Mouse (Mus musculus) hematopoietic multipotent progenitor cell, adult 10-12 weeks (in vitro differentiated cells): ENCODE data around the gene Gss. TPM values are rescaled to one million over a fixed set of nuclear protein-coding genes. Genes with fewer than 3 reads are reported as not detected.

Source experiments
- polyA plus RNA-seq: library from polyadenylated mRNA; stranded (reverse); fragments of >175 nt; gene quantifications from 2 replicates; pipeline ENCODE4 v1.2.3, GENCODE M21; 2012; ENCODE audit warnings: low replicate concordance

The Gss gene
- 8.5 and 11.3 TPM in 2 replicates for polyA plus RNA-seq

GRCm38 (mm10) chr2:155592137-155592853 lies at the start of gene Gss:
TSS of gene Gss (minus strand) at chr2:155592810.

DNA sequence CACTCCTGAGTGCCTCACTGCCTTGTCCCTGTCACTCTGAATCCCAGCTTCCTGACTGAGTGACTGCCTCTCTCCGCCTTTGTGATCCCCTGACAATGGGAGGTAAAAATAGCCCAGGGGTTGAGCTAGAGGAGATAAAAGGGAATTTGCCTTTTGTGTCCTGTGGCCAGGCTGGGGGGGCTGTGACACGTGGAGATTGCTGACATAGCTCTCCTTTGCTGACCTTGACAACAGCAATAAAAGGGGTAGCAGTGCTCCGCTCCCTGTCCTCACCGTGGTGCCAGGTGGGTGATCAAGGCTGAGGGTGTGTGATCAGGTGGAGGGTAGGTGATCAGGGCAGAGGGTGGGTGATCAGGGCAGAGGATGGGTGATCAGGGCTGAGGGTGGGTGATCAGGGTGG lies 18.4 kb upstream of the Gss start, which contains the start of gene Myh7b:
Gene Myh7b, plus strand, starts transcription at position 235 of the 400 bp plus-strand sequence.

GRCm38 (mm10) chr2:155517455-155518423 lies 74.9 kb downstream of the Gss start, which contains the start of the genes Acss2 and Ggt7:
TSS of gene Acss2 (plus strand) at chr2:155517948.
TSS of gene Ggt7 (minus strand) at chr2:155518237.

Other genes starting within 250 kb of the Gss start
- gene Pigu, start 235.4 kb downstream of the Gss start, polyA plus RNA-seq: 9.1 and 12.9 TPM in 2 replicates
- gene Trp53inp2, start 211.8 kb downstream of the Gss start, polyA plus RNA-seq: 18.5 and 32.0 TPM in 2 replicates
- gene Ncoa6, start 118.9 kb downstream of the Gss start, polyA plus RNA-seq: 54.7 and 56.2 TPM in 2 replicates
- 6.2 and 8.4 TPM in 2 replicates for gene Acss2, start 74.9 kb downstream of the Gss start, polyA plus RNA-seq
- gene Ggt7, start 74.6 kb downstream of the Gss start, polyA plus RNA-seq: 0.39 and 1.8 TPM in 2 replicates
- gene Myh7b, start 18.4 kb upstream of the Gss start, polyA plus RNA-seq: 0.97 and 1.00 TPM in 2 replicates
- gene Trpc4ap, start 99.6 kb upstream of the Gss start, polyA plus RNA-seq: 112 and 131 TPM in 2 replicates
- 76.2 and 193 TPM in 2 replicates for gene Edem2, start 136.7 kb upstream of the Gss start, polyA plus RNA-seq
- not detected in 2 replicates for gene Gm17581, start 143.1 kb upstream of the Gss start, polyA plus RNA-seq
- 1.3 and 2.4 TPM in 2 replicates for gene Procr, start 158.3 kb upstream of the Gss start, polyA plus RNA-seq
- gene Mmp24, start 182.5 kb upstream of the Gss start, polyA plus RNA-seq: not detected in 2 replicates
- 42.5 and 89.4 TPM in 2 replicates for gene BC029722, start 226.6 kb upstream of the Gss start, polyA plus RNA-seq
- 128 and 292 TPM in 2 replicates for gene Eif6, start 234.1 kb upstream of the Gss start, polyA plus RNA-seq
- not detected in 2 replicates for gene Fam83c, start 242.0 kb upstream of the Gss start, polyA plus RNA-seq